Mouse (Mus musculus) stomach, postnatal 0 days (tissue): ENCODE results near the gene Dnah3.

Experiments used
- CTCF ChIP-seq: IDR thresholded peaks from 2 replicates; pipeline ENCODE4 v1.5.1; 2016; ENCODE audit warnings: antibody characterized with exemption, low read depth, mild to moderate bottlenecking, moderate library complexity
- EP300 ChIP-seq: optimal IDR thresholded peaks from 2 replicates; pipeline ENCODE3; 2016; ENCODE audit warnings: antibody characterized with exemption

DNA sequence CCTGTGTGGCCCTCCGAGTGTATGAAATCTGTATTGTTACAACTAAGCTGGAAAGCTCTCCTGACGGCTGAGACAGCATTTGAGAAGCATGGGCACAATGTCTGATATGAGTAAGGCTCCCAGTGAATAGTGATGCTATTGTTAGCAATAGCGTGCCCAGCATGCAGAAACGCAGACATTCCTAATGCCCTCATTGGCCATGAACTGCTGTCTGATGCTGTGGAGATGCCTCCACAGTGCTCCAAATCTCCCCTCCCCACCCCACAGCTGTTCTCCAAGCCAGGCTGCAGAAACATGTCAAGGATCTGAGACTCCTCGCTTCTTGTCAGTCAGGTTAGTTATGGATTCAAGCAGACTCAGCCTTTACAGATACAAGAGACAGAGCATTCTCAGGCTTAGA lies 58.7 kb downstream of the Dnah3 start:
- TF ChIP-seq CTCF (no peak), EP300 (no peak)
